Mouse (Mus musculus) kidney, adult 2 months (tissue): Measurements from ENCODE around the gene Eefsec. TPM values are rescaled to one million over a fixed set of nuclear protein-coding genes. Genes with fewer than 3 reads are reported as not detected.

Experiments
- DNase-seq: peaks from one replicate; pipeline ENCODE4 v3.0.0; 2021
- H3K27ac ChIP-seq: fragments of 200-500 bp; 2 replicates; pipeline ENCODE4 v1.5.1; 2012; ENCODE audit warnings: low read depth, low read length, control low read depth, inconsistent platforms; ENCODE audit not compliant: insufficient read depth
- H3K27me3 ChIP-seq: fragments of 200-500 bp; replicated peaks from 2 replicates; pipeline ENCODE4 v1.6.1; 2012; ENCODE audit warnings: mild to moderate bottlenecking, moderate library complexity, low read length, inconsistent platforms; ENCODE audit not compliant: control insufficient read depth, insufficient read depth
- H3K36me3 ChIP-seq: fragments of 200-500 bp; 2 replicates; pipeline ENCODE4 v1.6.1; 2012; ENCODE audit warnings: mild to moderate bottlenecking, moderate library complexity, low read length, inconsistent platforms; ENCODE audit not compliant: control insufficient read depth, insufficient read depth
- H3K4me1 ChIP-seq: fragments of 200-500 bp; 2 replicates; pipeline ENCODE4 v1.6.1; 2011; ENCODE audit warnings: low read length; ENCODE audit not compliant: control insufficient read depth, insufficient read depth
- H3K4me3 ChIP-seq: fragments of 200-500 bp; 2 replicates; pipeline ENCODE4 v1.5.1; 2011; ENCODE audit warnings: mild to moderate bottlenecking, low read depth, low read length, control low read depth; ENCODE audit not compliant: insufficient read depth
- CTCF ChIP-seq: fragments of 200-500 bp; conservative IDR thresholded peaks from 2 replicates; pipeline ENCODE4 v1.5.1; 2011; ENCODE audit warnings: low read depth, mild to moderate bottlenecking, control low read depth, low read length, moderate library complexity, mixed read lengths; ENCODE audit not compliant: insufficient read depth, insufficient read length
- POLR2A ChIP-seq: fragments of 200-500 bp; IDR thresholded peaks from one replicate; pipeline ENCODE4 v1.6.1; 2011; ENCODE audit warnings: low read depth, low read length, control low read depth
- WGBS: fragments of 180-500 bp; shearing (Covaris S2); methylation state at CpG from one replicate; pipeline ENCODE4 v1.1.7; 2018; 5-methylcytosine and 5-hydroxymethylcytosine counted together
- polyA plus RNA-seq: library from polyadenylated mRNA; depleted of rRNA; stranded (reverse); fragments of >200 nt; gene quantifications from 2 replicates; pipeline ENCODE4 v1.2.3, GENCODE M21; 2012

Gene Eefsec
- polyA plus RNA-seq, 1 experiment: 32.5 TPM

- no peaks in the 10 kb centered on the region for H3K4me1 ChIP-seq
- no peaks in the 10 kb centered on the region for H3K27me3 ChIP-seq
- no peak overlapping the region for H3K27ac ChIP-seq
- no peak overlapping the region for H3K4me3 ChIP-seq
- TF ChIP-seq CTCF: no peak
- TF ChIP-seq POLR2A: no peak
- no peak for DNase-seq
- WGBS: 73% methylated on average over 7 of the region's 7 CpGs
- H3K36me3 ChIP-seq: no peaks in the 10 kb centered on the region
Observed at GRCm38 (mm10) chr6:88227537-88227936, 218.8 kb downstream of the Eefsec start.

- Histone ChIP-seq H3K27me3 (no peaks in the 10 kb centered on the region), H3K27ac (no peak overlapping the region), H3K4me3 (no peak overlapping the region), H3K36me3 (no peaks in the 10 kb centered on the region), H3K4me1 (no peaks in the 10 kb centered on the region)
- no peak for DNase-seq
- TF ChIP-seq POLR2A: no peak
- no peak for TF ChIP-seq CTCF
- 51% methylated on average over 5 of the region's 5 CpGs for WGBS
Observed at GRCm38 (mm10) chr6:88226570-88226994, 219.8 kb downstream of the Eefsec start.

GRCm38 (mm10) chr6:88221968-88222367, 224.4 kb downstream of the Eefsec start, which contains the start of gene Dnajb8:
TSS of gene Dnajb8 (plus strand) at chr6:88222268.
- H3K27me3 ChIP-seq: no peaks in the 10 kb centered on the region
- DNase-seq: no peak
- H3K4me1 ChIP-seq: no peaks in the 10 kb centered on the region
- WGBS: 64% methylated on average over 10 of the region's 10 CpGs
- no peak for TF ChIP-seq CTCF
- TF ChIP-seq POLR2A: no peak
- H3K27ac ChIP-seq: no peak within 1 kb of the TSS
- no peak within 1 kb of the TSS for H3K4me3 ChIP-seq
- H3K36me3 ChIP-seq: no peaks in the 10 kb centered on the region

GRCm38 (mm10) chr6:88219094-88219493, 227.2 kb downstream of the Eefsec start:
- WGBS: 46% methylated on average over 4 of the region's 4 CpGs
- TF ChIP-seq CTCF: no peak
- TF ChIP-seq POLR2A: no peak
- no peak overlapping the region for H3K4me3 ChIP-seq
- DNase-seq: no peak
- no peak overlapping the region for H3K27ac ChIP-seq
- no peaks in the 10 kb centered on the region for H3K36me3 ChIP-seq
- H3K27me3 ChIP-seq: no peaks in the 10 kb centered on the region
- no peaks in the 10 kb centered on the region for H3K4me1 ChIP-seq

GRCm38 (mm10) chr6:88216199-88216598, 230.1 kb downstream of the Eefsec start:
- Histone ChIP-seq H3K27me3 (no peaks in the 10 kb centered on the region), H3K36me3 (no peaks in the 10 kb centered on the region), H3K4me1 (no peaks in the 10 kb centered on the region), H3K27ac (no peak overlapping the region), H3K4me3 (no peak overlapping the region)
- TF ChIP-seq POLR2A (no peak), CTCF (no peak)
- no peak for DNase-seq
- 66% methylated on average over 4 of the region's 4 CpGs for WGBS

- 50% methylated on average over 6 of the region's 6 CpGs for WGBS
- H3K36me3 ChIP-seq: no peaks in the 10 kb centered on the region
- no peaks in the 10 kb centered on the region for H3K4me1 ChIP-seq
- TF ChIP-seq CTCF (no peak), POLR2A (no peak)
- no peak for DNase-seq
- no peak overlapping the region for H3K27ac ChIP-seq
- H3K27me3 ChIP-seq: no peaks in the 10 kb centered on the region
- H3K4me3 ChIP-seq: no peak overlapping the region
Observed at GRCm38 (mm10) chr6:88215797-88216196, 230.5 kb downstream of the Eefsec start.

GRCm38 (mm10) chr6:88210182-88210581, 236.2 kb downstream of the Eefsec start:
- H3K27me3 ChIP-seq: no peaks in the 10 kb centered on the region
- 66% methylated on average over 3 of the region's 3 CpGs for WGBS
- H3K36me3 ChIP-seq: no peaks in the 10 kb centered on the region
- no peak overlapping the region for H3K4me3 ChIP-seq
- no peak for TF ChIP-seq POLR2A
- TF ChIP-seq CTCF: no peak
- no peaks in the 10 kb centered on the region for H3K4me1 ChIP-seq
- DNase-seq: no peak
- H3K27ac ChIP-seq: no peak overlapping the region

- no peak overlapping the region for H3K27ac ChIP-seq
- DNase-seq: no peak
- no peaks in the 10 kb centered on the region for H3K36me3 ChIP-seq
- H3K27me3 ChIP-seq: no peaks in the 10 kb centered on the region
- H3K4me3 ChIP-seq: no peak overlapping the region
- WGBS: 76% methylated on average over 5 of the region's 5 CpGs
- no peaks in the 10 kb centered on the region for H3K4me1 ChIP-seq
- no peak for TF ChIP-seq POLR2A
- no peak for TF ChIP-seq CTCF
Observed at GRCm38 (mm10) chr6:88209453-88209852, 236.9 kb downstream of the Eefsec start.
